Mouse (Mus musculus): ENCODE measurements around the gene Spred3. TPM values are rescaled to one million over a fixed set of nuclear protein-coding genes. Genes with fewer than 3 reads are reported as not detected.

Spred3 gene
- total and polyA plus RNA-seq, 2 experiments from 2014 or later, result 13.1 to 33.3 TPM

GRCm38 (mm10) chr7:29155196-29155837, 14.9 kb downstream of the Spred3 start:
- Histone ChIP-seq H3K27me3 (ENCODE audit: insufficient read depth, low read length) (0 out of 2 replicates have a peak, but pooled peaks cover 5% of the 10 kb centered on the region), H3K9me3 (ENCODE audit: low read length) (no peaks in the 10 kb centered on the region), H3K4me3 (ENCODE audit: low read depth, low read length) (peak overlapping the region; percentile 74), H3K36me3 (ENCODE audit: insufficient read depth, low read length) (no peaks in the 10 kb centered on the region), H3K9ac (replicated peaks; ENCODE audit: low read length, poor library complexity, severe bottlenecking) (peak overlapping the region; percentile 78), H3K27ac (ENCODE audit: low read depth, low read length) (peak overlapping the region; percentile 86), H3K4me1 (ENCODE audit: insufficient read depth, low read length) (no peaks in the 10 kb centered on the region), H3K4me2 (ENCODE audit: low read depth, low read length, poor library complexity, severe bottlenecking) (peak overlapping the region; percentile 89)
- DNase-seq (ENCODE audit: low spot score) (peak; percentile 86), ATAC-seq (ENCODE audit: low FRiP score) (peak; percentile 87)
- whole genome bisulfite sequencing, result 7% methylated on average over 37 of the region's 37 CpGs
- peak; percentile 50 for TF ChIP-seq CTCF (IDR thresholded peaks at IDR 0.05)

DNA sequence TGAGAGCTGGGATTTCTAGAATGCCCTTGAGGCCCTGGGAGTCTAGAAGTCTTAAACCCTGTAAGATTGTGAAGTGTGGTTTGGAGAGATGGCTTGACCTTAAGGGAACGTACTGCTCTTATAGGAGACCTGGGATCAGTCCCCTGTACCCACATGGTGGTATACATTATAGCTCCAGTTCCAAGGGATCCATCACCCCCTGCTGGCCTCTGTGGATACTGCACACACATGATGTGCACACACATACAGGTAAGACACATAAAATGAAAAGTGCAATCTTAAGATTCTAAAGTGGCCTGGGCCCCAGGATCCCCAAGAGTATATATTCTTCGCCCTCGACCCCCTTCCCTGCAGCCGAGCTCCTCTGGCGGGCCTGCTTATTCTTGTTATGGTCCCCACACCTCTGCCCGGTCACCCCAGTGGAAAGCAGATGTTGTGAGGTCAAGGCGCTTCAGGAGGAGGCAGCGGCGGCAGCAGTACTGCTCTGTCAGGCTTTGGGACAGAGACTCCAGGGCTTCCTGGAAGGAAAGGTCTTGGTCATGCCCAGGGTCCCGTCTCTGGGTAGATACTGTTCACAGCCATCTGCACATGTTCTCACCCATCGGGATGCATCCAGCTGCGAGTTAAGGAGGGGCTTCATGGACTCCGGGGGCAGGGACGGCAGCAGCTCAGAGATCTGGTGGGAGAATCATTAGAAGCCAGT, 16.0 kb downstream of the Spred3 start:
- Histone ChIP-seq H3K36me3 (ENCODE audit: insufficient read depth, low read length) (no peaks in the 10 kb centered on the region), H3K27me3 (ENCODE audit: insufficient read depth, low read length) (0 out of 2 replicates have a peak, but pooled peaks cover 5% of the 10 kb centered on the region), H3K9ac (replicated peaks; ENCODE audit: low read length, poor library complexity, severe bottlenecking) (no peak overlapping the region), H3K9me3 (ENCODE audit: low read length) (no peaks in the 10 kb centered on the region), H3K4me1 (ENCODE audit: insufficient read depth, low read length) (no peaks in the 10 kb centered on the region), H3K4me3 (ENCODE audit: low read depth, low read length) (no peak overlapping the region), H3K27ac (ENCODE audit: low read depth, low read length) (no peak overlapping the region), H3K4me2 (ENCODE audit: low read depth, low read length, poor library complexity, severe bottlenecking) (no peak overlapping the region)
- DNase-seq (ENCODE audit: low spot score), result no peak
- ATAC-seq (ENCODE audit: low FRiP score), result no peak
- WGBS, result 98% methylated on average over 14 of the region's 14 CpGs
- peak; percentile 34; the same call in 1 of the 2 replicates for TF ChIP-seq CTCF (IDR thresholded peaks at IDR 0.05)

DNA sequence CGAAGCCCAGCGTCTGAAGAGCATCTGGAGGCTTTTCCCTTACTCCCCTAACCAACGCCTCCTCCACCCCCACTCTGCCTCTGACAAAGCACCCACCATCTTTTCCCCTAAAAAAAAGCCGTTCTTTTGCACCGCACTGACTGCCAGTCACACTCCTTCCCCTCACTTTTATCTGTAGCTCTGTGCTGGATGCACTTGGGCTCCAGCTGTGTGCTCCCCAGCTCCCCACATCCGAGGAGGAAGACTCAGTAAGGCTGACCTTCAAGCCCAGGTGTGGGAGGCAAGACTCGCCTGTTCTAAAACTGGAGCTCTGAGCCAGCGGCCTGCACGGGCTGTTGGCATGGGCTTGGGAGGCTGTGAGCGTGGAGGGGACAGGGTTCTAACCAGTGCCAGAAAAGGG, 18.7 kb downstream of the Spred3 start:
- no peak overlapping the region for H3K4me3 ChIP-seq (ENCODE audit: low read depth, low read length)
- H3K27ac ChIP-seq (ENCODE audit: low read depth, low read length), result no peak overlapping the region
- no peak overlapping the region for H3K9ac ChIP-seq (replicated peaks; ENCODE audit: low read length, poor library complexity, severe bottlenecking)
- H3K4me2 ChIP-seq (ENCODE audit: low read depth, low read length, poor library complexity, severe bottlenecking), result no peak overlapping the region
- WGBS, result 67% methylated on average over 10 of the region's 10 CpGs
- no peaks in the 10 kb centered on the region for H3K9me3 ChIP-seq (ENCODE audit: low read length)
- DNase-seq (ENCODE audit: low spot score) (no peak), ATAC-seq (ENCODE audit: low FRiP score) (no peak)
- no peak for TF ChIP-seq CTCF (IDR thresholded peaks at IDR 0.05)
- no peaks in the 10 kb centered on the region for H3K4me1 ChIP-seq (ENCODE audit: insufficient read depth, low read length)
- no peaks in the 10 kb centered on the region for H3K27me3 ChIP-seq (ENCODE audit: insufficient read depth, low read length)
- H3K36me3 ChIP-seq (ENCODE audit: insufficient read depth, low read length), result no peaks in the 10 kb centered on the region

GRCm38 (mm10) chr7:29148771-29149170, 21.4 kb downstream of the Spred3 start:
- no peaks in the 10 kb centered on the region for H3K9me3 ChIP-seq (ENCODE audit: low read length)
- H3K4me2 ChIP-seq (ENCODE audit: low read depth, low read length, poor library complexity, severe bottlenecking), result no peak overlapping the region
- no peak overlapping the region for H3K4me3 ChIP-seq (ENCODE audit: low read depth, low read length)
- no peak overlapping the region for H3K9ac ChIP-seq (replicated peaks; ENCODE audit: low read length, poor library complexity, severe bottlenecking)
- DNase-seq (ENCODE audit: low spot score) (no peak), ATAC-seq (ENCODE audit: low FRiP score) (no peak)
- no peaks in the 10 kb centered on the region for H3K27me3 ChIP-seq (ENCODE audit: insufficient read depth, low read length)
- no peak for TF ChIP-seq CTCF (IDR thresholded peaks at IDR 0.05)
- 92% methylated on average over 15 of the region's 15 CpGs for WGBS
- H3K36me3 ChIP-seq (ENCODE audit: insufficient read depth, low read length), result no peaks in the 10 kb centered on the region
- no peak overlapping the region for H3K27ac ChIP-seq (ENCODE audit: low read depth, low read length)
- no peaks in the 10 kb centered on the region for H3K4me1 ChIP-seq (ENCODE audit: insufficient read depth, low read length)

DNA sequence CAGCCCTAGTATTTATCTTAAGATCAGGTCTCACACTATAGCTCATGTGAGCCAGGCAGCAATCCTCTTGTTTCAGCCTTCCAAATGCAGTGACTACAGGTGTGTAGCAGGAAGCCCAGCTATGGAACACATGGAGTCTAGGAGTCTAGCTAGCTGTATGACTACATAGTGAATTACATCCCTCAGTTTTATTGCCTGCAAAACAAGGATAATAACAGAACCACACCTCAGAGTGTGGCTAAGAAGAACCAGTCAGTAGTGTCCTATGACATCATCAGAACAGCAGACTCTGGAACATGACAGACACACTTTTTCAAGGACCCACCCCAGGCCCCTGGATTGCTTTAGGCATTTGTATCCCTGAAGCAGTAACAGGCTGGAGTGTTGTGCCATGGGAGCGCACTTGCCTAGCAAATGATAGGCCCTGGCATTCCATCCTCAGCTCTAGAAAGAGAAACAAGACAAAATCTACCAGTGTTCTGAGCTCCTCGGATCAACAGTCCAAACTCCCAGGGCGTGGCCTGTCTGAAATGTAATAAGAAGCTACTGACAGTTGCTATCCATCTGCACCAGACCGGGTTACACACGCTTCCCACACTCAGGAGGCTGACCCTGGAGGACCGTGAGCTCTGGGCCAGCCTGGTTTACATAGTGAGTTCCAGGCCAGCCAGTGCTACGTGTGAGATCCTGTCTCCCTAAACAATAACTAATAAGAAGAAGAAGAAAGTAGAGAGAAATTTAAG, 23.4 kb downstream of the Spred3 start:
- H3K27ac ChIP-seq (ENCODE audit: low read depth, low read length), result no peak overlapping the region
- H3K9ac ChIP-seq (replicated peaks; ENCODE audit: low read length, poor library complexity, severe bottlenecking), result no peak overlapping the region
- no peaks in the 10 kb centered on the region for H3K27me3 ChIP-seq (ENCODE audit: insufficient read depth, low read length)
- H3K36me3 ChIP-seq (ENCODE audit: insufficient read depth, low read length), result no peaks in the 10 kb centered on the region
- H3K4me3 ChIP-seq (ENCODE audit: low read depth, low read length), result no peak overlapping the region
- no peak for DNase-seq (ENCODE audit: low spot score)
- TF ChIP-seq CTCF (IDR thresholded peaks at IDR 0.05), result no peak
- no peak for ATAC-seq (ENCODE audit: low FRiP score)
- no peaks in the 10 kb centered on the region for H3K4me1 ChIP-seq (ENCODE audit: insufficient read depth, low read length)
- no peaks in the 10 kb centered on the region for H3K9me3 ChIP-seq (ENCODE audit: low read length)
- no peak overlapping the region for H3K4me2 ChIP-seq (ENCODE audit: low read depth, low read length, poor library complexity, severe bottlenecking)
- WGBS, result 89% methylated on average over 7 of the region's 7 CpGs

DNA sequence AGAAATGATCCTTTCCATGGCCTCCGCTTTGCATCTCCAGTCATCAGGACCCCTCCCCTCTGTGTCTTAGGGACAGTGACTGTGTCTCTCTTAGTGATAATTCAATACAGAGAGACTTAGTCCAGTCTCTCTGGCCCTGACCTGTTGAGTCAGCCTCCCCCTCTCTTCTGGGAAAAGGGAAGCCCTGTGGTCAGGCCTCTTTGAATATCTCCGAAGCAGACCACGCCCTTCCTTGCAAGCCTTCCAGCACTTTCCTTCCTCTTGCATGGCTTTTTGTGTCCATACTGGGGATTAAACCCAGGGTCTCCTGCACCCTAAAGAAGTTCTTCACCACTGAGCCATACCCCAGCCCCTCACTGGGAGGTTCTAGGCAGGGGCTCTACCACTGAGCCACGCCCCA, 26.2 kb downstream of the Spred3 start:
- Histone ChIP-seq H3K9ac (replicated peaks; ENCODE audit: low read length, poor library complexity, severe bottlenecking) (no peak overlapping the region), H3K27me3 (ENCODE audit: insufficient read depth, low read length) (no peaks in the 10 kb centered on the region), H3K36me3 (ENCODE audit: insufficient read depth, low read length) (no peaks in the 10 kb centered on the region), H3K4me3 (ENCODE audit: low read depth, low read length) (no peak overlapping the region), H3K27ac (ENCODE audit: low read depth, low read length) (no peak overlapping the region), H3K4me2 (ENCODE audit: low read depth, low read length, poor library complexity, severe bottlenecking) (no peak overlapping the region), H3K9me3 (ENCODE audit: low read length) (no peaks in the 10 kb centered on the region), H3K4me1 (ENCODE audit: insufficient read depth, low read length) (no peaks in the 10 kb centered on the region)
- no peak for DNase-seq (ENCODE audit: low spot score)
- ATAC-seq (ENCODE audit: low FRiP score), result no peak
- TF ChIP-seq CTCF (IDR thresholded peaks at IDR 0.05), result no peak
- WGBS, result 93% methylated on average over 4 of the region's 4 CpGs

Measured in midbrain, postnatal 0 days (tissue).